Mouse (Mus musculus) midbrain, embryonic 11.5 days (tissue): ENCODE results near the gene Map3k11. TPM values are rescaled to one million over a fixed set of nuclear protein-coding genes. Genes with fewer than 3 reads are reported as not detected.

Experiments used
- ATAC-seq: fragments of 200-750 bp; cut with Nextera tagmentation; 2 replicates; pipeline ENCODE4 v1.8.0; 2017; ENCODE audit warnings: moderate TSS enrichment, moderate library complexity; ENCODE audit not compliant: low FRiP score
- DNase-seq: peaks from one replicate; pipeline ENCODE4 v3.0.0; 2015; ENCODE audit warnings: low spot score; ENCODE audit errors: missing footprints
- H3K27ac ChIP-seq: fragments of 300-500 bp; sonication (generic); 2 replicates; pipeline ENCODE4 v1.5.1; 2014; ENCODE audit warnings: low read depth, low read length
- H3K27me3 ChIP-seq: fragments of 300-500 bp; sonication (generic); 2 replicates; pipeline ENCODE4 v1.6.1; 2014; ENCODE audit warnings: mild to moderate bottlenecking, low read length, moderate library complexity, mixed read lengths; ENCODE audit not compliant: control insufficient read depth, insufficient read depth
- H3K36me3 ChIP-seq: fragments of 300-500 bp; sonication (generic); 2 replicates; pipeline ENCODE4 v1.6.1; 2014; ENCODE audit warnings: mild to moderate bottlenecking, low read length, moderate library complexity, mixed read lengths; ENCODE audit not compliant: control insufficient read depth, insufficient read depth
- H3K4me1 ChIP-seq: fragments of 300-500 bp; sonication (generic); 2 replicates; pipeline ENCODE4 v1.6.1; 2014; ENCODE audit warnings: low read length; ENCODE audit not compliant: control insufficient read depth, insufficient read depth
- H3K4me2 ChIP-seq: fragments of 300-500 bp; sonication (generic); 2 replicates; pipeline ENCODE4 v1.6.1; 2014; ENCODE audit warnings: mild to moderate bottlenecking, moderate library complexity
- H3K4me3 ChIP-seq: fragments of 300-500 bp; sonication (generic); 2 replicates; pipeline ENCODE4 v1.5.1; 2014; ENCODE audit warnings: low read depth, low read length
- H3K9ac ChIP-seq: fragments of 300-500 bp; sonication (generic); 2 replicates; pipeline ENCODE4 v1.6.1; 2014; ENCODE audit warnings: low read length
- H3K9me3 ChIP-seq: fragments of 300-500 bp; sonication (generic); 2 replicates; pipeline ENCODE4 v1.6.1; 2016; ENCODE audit warnings: low read length; ENCODE audit not compliant: control insufficient read depth
- WGBS: fragments of 180-500 bp; shearing (Covaris S2); extraction: QIAGEN DNeasy Blood & Tissue Kit; methylation state at CpG from one replicate; pipeline ENCODE4 v1.1.7; 2014; 5-methylcytosine and 5-hydroxymethylcytosine counted together
- polyA plus RNA-seq: library from polyadenylated mRNA; unstranded; fragments of >200 nt; fragmentation: Nextera tagmentation; extraction: Ambion mirVana; gene quantifications from 2 replicates; pipeline ENCODE4 v1.2.1, GENCODE M21; 2014

The Map3k11 gene
- polyA plus RNA-seq, 1 experiment from 2014 or later = 17.3 TPM

DNA sequence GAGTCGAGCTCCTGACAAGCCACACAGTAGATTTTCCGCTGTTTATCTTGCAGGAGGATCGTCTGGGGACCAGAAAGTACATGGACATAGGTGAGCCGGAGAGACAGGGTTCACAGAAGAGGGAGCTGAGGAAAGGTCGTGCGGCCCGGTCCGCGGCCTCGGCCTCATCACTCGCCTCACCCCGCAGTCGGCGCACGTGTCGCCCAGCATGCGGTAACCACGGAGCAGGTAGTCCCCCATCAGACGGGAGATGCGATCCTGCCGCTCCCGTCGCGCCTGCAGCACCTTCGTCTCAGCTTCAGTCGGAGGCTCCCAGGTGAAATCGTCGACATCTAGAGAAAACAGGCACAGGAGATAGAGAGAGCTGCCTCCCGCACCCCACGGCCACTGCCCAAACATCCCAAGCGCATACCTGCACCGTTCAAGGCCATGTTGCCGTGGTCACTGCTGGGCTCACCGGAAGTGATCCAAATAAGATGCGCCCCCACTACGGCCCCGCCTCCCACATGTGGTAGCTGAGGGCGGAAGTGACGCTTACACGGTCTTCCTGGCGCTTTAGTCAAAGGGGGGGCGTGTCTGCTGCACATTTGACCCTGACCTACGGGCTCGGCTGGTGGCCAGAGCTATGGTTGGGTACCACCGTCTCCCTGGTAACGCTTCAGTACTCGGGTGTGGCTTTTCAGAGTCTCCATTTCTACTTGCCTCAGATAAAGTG is 42.9 kb downstream of the Map3k11 start:
- H3K9me3 ChIP-seq = no peaks in the 10 kb centered on the region
- DNase-seq = peak; percentile 99
- peaks cover 37% of the 10 kb centered on the region for H3K4me1 ChIP-seq
- H3K36me3 ChIP-seq = no peaks in the 10 kb centered on the region
- 1% methylated on average over 47 of the region's 47 CpGs for WGBS
- H3K27me3 ChIP-seq = no peaks in the 10 kb centered on the region
- ATAC-seq = peak; percentile 89
- H3K4me2 ChIP-seq = peak overlapping the region; percentile 99
- H3K9ac ChIP-seq = peak overlapping the region; percentile 68
- H3K4me3 ChIP-seq = peak overlapping the region; percentile 59
- H3K27ac ChIP-seq = peak overlapping the region; percentile 8; the same call in 1 of the 2 replicates

DNA sequence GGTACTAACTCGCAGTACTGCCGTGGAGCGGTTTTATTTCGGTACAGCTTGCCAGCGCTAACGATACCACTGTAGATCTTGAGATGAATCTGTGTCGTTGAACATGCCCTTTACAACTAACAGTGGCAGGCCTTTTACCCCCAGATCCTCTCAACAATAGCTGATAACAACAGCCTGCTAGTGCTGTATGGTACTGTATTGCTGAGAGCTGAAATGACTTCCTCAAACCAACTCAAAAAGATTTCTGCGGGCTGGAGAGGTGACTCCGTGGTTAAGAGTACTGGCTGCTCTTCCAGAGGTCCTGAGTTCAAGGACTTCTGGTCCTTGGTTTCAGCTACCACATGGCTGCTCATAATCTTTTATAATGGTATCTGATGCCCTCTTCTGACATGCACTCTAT is 45.8 kb downstream of the Map3k11 start:
- no peaks in the 10 kb centered on the region for H3K9me3 ChIP-seq
- no peak overlapping the region for H3K27ac ChIP-seq
- peaks cover 19% of the 10 kb centered on the region for H3K4me1 ChIP-seq
- H3K4me2 ChIP-seq = no peak overlapping the region
- H3K36me3 ChIP-seq = no peaks in the 10 kb centered on the region
- 0 out of 2 replicates have a peak, but pooled peaks cover 1% of the 10 kb centered on the region for H3K27me3 ChIP-seq
- no peak overlapping the region for H3K4me3 ChIP-seq
- DNase-seq = no peak
- 79% methylated on average over 9 of the region's 9 CpGs for WGBS
- no peak overlapping the region for H3K9ac ChIP-seq
- ATAC-seq = no peak

DNA sequence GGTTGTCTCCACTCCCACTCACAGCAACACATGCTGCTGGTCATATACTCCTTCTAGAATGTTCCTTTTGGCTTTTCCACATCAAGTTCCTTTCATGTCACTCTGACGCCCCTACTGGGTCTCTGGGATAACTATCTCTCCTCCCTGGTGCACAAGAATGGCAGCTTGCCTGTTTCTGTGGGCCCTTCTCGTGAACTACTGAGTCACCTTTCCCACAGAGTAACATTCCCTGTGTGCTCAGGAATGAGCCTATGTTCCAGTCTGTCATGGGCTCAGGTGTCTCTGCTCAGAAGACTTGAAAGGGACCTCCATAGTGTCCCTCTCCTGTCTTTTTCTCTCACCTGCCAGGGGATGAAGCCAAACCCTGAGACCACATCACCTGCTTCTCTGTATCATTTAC is 50.9 kb downstream of the Map3k11 start:
- no peak for DNase-seq
- H3K9me3 ChIP-seq = no peaks in the 10 kb centered on the region
- no peak overlapping the region for H3K9ac ChIP-seq
- no peak overlapping the region for H3K4me2 ChIP-seq
- H3K4me1 ChIP-seq = peaks cover 13% of the 10 kb centered on the region
- H3K4me3 ChIP-seq = no peak overlapping the region
- ATAC-seq = no peak
- WGBS = 55% methylated on average over 2 of the region's 2 CpGs
- peaks cover 23% of the 10 kb centered on the region for H3K27me3 ChIP-seq
- no peaks in the 10 kb centered on the region for H3K36me3 ChIP-seq
- no peak overlapping the region for H3K27ac ChIP-seq

DNA sequence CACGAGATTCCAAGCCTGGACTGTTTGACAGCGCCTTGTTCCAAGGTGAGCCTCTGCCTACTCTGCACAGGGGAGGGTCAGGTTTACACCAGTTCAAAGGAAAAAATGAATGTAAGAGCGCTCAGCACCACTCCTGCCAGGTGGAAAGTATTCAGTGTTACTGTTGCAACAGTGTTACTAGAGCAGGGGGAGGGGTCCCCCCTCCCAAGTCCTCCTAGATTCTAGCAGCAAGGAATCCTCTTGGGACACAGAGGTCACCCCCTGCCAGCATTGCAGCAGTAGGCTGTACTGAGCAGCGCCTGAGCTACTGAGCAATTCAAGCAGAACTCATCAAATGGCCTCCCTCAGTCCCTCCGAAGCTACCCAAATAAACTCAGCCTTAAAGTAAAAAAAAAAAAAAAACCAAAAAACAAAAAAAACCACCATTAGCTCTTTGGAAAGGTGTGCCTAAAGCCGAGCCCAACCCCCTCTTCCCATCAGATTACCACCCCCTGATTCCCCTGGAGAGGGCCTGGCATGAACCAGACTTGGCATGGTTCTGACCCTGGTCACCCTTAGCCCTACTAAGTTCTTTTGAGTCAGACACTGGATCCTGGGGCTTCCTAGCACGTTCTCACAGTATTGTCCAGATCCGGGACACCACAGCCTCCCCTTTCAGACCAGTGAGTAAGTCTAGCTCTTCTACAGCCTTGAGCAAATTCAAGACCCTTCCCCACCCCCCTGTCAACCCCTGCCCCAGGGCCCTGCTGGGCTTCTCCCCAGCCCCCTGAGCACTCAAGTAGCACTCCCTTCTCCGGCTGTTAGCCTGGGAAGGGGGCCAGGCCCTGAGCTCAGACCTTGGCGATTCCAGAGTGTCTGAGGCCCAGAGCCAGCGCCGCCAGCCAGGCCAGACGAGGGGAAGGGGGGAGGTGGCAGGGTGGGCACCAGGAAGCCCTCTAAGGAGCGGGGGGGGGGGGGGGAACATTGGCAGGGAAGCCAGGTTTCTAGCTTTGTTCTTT is 52.1 kb downstream of the Map3k11 start, which contains the start of gene Ltbp3:
TSS of gene Ltbp3 (plus strand) at position 585 of the 998 bp plus-strand sequence.
- Histone ChIP-seq H3K9me3 (no peaks in the 10 kb centered on the region), H3K4me1 (peaks cover 17% of the 10 kb centered on the region), H3K9ac (peak within 1 kb of the TSS; percentile 79), H3K4me2 (peak within 1 kb of the TSS; percentile 92), H3K27ac (no peak within 1 kb of the TSS), H3K27me3 (peaks cover 35% of the 10 kb centered on the region), H3K36me3 (no peaks in the 10 kb centered on the region), H3K4me3 (peak within 1 kb of the TSS; percentile 52)
- ATAC-seq (no peak), DNase-seq (peak; percentile 88)
- WGBS = 12% methylated on average over 13 of the region's 14 CpGs

DNA sequence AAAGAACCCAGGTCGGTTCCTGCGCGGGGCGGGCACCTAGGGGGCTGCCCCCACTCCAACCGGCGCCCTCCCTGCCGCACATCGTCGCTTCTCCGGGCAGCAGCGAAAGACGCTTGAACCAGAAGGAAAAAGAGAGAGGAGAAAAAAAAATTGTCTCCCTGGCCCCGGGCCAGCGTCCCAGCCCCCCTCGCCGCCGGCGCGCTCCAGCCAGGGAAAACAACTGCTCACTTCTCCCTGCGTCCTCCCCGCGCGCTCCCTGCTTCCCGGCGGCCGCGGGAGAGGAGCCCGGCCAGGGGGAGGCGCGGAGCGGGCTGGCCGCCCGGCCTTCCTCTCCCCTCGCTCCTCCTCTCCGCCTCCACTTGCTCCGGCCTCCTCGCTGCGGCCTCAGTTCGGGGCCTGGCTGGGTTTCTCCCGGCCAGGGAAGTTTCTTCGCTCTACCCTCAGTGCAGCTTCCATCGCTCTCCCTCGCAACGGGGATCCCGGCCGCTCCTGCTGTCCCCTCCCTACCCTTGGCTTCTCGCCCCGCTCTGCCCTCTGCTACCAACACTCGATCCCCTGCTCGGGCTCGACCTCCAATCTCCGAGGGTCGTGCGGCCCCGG is 53.2 kb downstream of the Map3k11 start:
- peaks cover 28% of the 10 kb centered on the region for H3K4me1 ChIP-seq
- H3K27ac ChIP-seq = no peak overlapping the region
- peak; percentile 96 for DNase-seq

DNA sequence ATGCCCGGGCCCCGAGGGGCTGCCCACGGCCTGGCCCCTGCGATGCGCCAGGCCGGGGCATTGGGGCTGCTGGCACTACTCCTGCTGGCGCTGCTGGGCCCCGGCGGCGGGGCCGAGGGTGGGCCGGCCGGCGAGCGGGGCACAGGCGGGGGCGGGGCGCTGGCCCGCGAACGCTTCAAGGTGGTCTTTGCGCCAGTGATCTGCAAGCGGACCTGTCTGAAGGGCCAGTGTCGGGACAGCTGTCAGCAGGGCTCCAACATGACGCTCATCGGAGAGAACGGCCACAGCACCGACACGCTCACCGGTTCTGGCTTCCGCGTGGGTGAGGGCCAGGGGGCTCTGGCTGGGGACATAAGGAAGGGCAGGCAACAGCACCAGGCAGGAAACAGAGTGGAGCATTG is 53.7 kb downstream of the Map3k11 start:
- Histone ChIP-seq H3K27ac (no peak overlapping the region), H3K9me3 (no peaks in the 10 kb centered on the region), H3K9ac (peak overlapping the region; percentile 79), H3K4me1 (peaks cover 30% of the 10 kb centered on the region), H3K4me3 (peak overlapping the region; percentile 52), H3K27me3 (peaks cover 41% of the 10 kb centered on the region), H3K4me2 (peak overlapping the region; percentile 92), H3K36me3 (no peaks in the 10 kb centered on the region)
- DNase-seq (peak; percentile 95), ATAC-seq (peak; percentile 68)
- whole genome bisulfite sequencing = 1% methylated on average over 32 of the region's 32 CpGs

More for the DNA sequence above, 53.2 kb downstream of the Map3k11 start:
- H3K36me3 ChIP-seq = no peaks in the 10 kb centered on the region
- peaks cover 41% of the 10 kb centered on the region for H3K27me3 ChIP-seq
- H3K4me2 ChIP-seq = peak overlapping the region; percentile 92
- under 1% methylated on average over 53 of the region's 55 CpGs for WGBS
- peak overlapping the region; percentile 79 for H3K9ac ChIP-seq
- H3K4me3 ChIP-seq = peak overlapping the region; percentile 52
- ATAC-seq = peak; percentile 55
- no peaks in the 10 kb centered on the region for H3K9me3 ChIP-seq

DNA sequence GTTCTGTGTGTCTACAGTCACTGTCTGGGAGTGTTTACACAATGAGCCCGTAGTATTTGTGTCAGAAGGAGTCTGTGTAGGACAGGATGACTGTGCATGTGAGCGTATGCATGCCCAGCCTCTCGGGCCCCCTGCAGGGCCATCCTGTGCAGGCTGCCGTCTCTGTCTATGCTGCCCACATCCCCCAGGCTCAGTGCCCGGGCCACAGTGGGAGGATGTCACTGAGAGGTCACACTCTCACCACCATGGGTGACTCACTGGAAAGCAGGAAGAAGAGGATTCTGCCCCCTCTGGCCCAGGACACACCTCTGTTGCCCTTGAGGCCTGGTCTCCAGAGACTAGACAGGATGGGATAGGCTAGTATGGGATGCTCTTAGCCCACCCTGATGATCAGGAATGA is 55.0 kb downstream of the Map3k11 start:
- Histone ChIP-seq H3K9ac (no peak overlapping the region), H3K4me1 (peaks cover 30% of the 10 kb centered on the region), H3K4me2 (no peak overlapping the region), H3K4me3 (no peak overlapping the region), H3K9me3 (no peaks in the 10 kb centered on the region), H3K27ac (no peak overlapping the region), H3K36me3 (no peaks in the 10 kb centered on the region), H3K27me3 (peaks cover 42% of the 10 kb centered on the region)
- 73% methylated on average over 5 of the region's 5 CpGs for WGBS
- no peak for DNase-seq
- no peak for ATAC-seq

DNA sequence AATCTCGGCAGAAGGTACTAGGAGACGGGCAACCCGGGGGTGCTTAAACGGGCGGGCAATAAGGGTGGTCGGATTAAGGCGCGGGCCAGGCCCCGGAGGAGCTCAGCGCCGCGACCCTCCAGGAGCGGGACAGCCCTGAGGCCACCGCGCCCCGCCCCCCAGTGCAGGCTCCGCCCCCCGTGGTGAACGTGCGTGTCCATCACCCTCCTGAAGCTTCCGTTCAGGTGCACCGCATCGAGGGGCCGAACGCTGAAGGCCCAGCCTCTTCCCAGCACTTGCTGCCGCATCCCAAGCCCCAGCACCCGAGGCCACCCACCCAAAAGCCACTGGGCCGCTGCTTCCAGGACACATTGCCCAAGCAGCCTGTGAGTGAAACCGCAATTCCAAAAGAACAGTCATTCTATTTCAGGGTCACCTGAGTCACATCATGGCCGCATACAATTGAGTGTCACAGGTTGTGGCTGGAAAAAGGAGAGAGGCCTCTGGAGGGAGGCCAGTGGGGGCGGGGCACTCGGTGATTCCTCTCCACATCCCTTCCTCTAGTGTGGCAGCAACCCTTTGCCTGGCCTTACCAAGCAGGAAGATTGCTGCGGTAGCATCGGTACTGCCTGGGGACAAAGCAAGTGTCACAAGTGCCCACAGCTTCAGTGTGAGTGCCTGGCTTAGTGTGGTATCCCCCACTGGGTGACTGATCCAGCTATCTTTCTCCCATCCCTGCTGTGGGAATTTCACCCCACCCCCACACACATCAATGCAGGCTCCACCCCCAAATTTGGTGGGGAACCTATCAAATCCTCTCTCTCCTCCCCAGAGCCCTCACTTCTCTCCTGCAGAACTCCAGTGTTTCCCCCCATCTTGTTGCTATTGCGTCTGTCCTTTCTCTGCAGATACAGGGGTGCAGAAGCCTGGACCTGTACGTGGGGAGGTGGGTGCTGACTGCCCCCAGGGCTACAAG is 57.5 kb downstream of the Map3k11 start:
- WGBS = 4% methylated on average over 21 of the region's 36 CpGs
- DNase-seq = peak; percentile 93
- H3K4me3 ChIP-seq = peak overlapping the region; percentile 11; the same call in 1 of the 2 replicates
- H3K9me3 ChIP-seq = no peaks in the 10 kb centered on the region
- peaks cover 45% of the 10 kb centered on the region for H3K27me3 ChIP-seq
- no peaks in the 10 kb centered on the region for H3K36me3 ChIP-seq
- peak overlapping the region; percentile 35 for H3K9ac ChIP-seq
- peak overlapping the region; percentile 48 for H3K4me2 ChIP-seq
- peaks cover 27% of the 10 kb centered on the region for H3K4me1 ChIP-seq
- ATAC-seq = peak; percentile 15
- no peak overlapping the region for H3K27ac ChIP-seq
